ENCODE assay signal across 18 mouse cellular contexts in the genomic region with DNA sequence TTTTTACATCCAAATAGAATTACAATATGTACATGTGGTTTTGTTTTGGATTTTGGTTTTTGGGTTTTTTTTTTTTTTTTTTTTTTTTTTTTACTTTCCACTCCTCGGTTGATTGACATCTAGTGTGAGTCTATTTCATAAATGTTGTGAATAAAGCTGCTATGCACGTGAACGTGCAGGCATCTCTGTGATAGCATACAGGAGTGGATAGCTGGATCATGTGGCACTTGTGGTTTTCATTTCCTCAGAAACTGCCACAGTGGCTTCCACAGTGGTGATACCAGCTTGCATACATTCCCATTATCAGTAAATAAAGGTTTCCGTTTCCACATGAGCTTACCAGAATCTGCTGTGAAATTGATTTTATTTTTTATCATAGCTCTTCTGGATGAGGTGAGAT.
"Had no signal": no experiment of that assay in that cellular context is flagged by ENCODE, and none has a peak within 500 bp of the region (broad histone marks: within the 10 kb centered on the region; RNA-seq: fewer than 3 reads in every experiment).

No protein-coding gene starts in this region.

- DNase-seq: kidney, adult 2 months; kidney, postnatal 10 days; kidney, postnatal 36 days; left cerebral cortex, postnatal 4 days; lung, adult 2 months; lung, postnatal 14 days; lung, postnatal 4 days; midbrain, embryonic 14.5 days; right cerebral cortex, adult 18-20 months; right cerebral cortex, postnatal 14 days; right cerebral cortex, postnatal 4 days; thymus, postnatal 36 days had no signal

- H3K4me2 ChIP-seq: limb, embryonic 12.5 days; limb, embryonic 15.5 days; midbrain, embryonic 11.5 days had no signal

- H3K9me3 ChIP-seq: limb, embryonic 12.5 days; limb, embryonic 15.5 days had no signal

- ATAC-seq: intestine, postnatal 0 days had no signal

- H3K4me1 ChIP-seq: limb, embryonic 12.5 days; limb, embryonic 15.5 days had no signal

- H3K9ac ChIP-seq: limb, embryonic 12.5 days; limb, embryonic 15.5 days; liver, embryonic 14.5 days had no signal

- H3K27ac ChIP-seq: limb, embryonic 12.5 days; limb, embryonic 15.5 days; liver, embryonic 14.5 days had no signal

- H3K27me3 ChIP-seq: limb, embryonic 12.5 days; limb, embryonic 15.5 days had no signal

- H3K4me3 ChIP-seq: limb, embryonic 12.5 days; limb, embryonic 15.5 days; megakaryocyte, embryonic 14.5 days had no signal

- H3K36me3 ChIP-seq: limb, embryonic 12.5 days; limb, embryonic 15.5 days had no signal
